Mouse (Mus musculus) ovary, postnatal 10 days (tissue): ENCODE data around the gene Rock2.
"Not testable (repeated sequence)": the region's sequence is repeated elsewhere in the genome, so short reads cannot be mapped to it uniquely, and the experiment has no call there.

Experiments
- DNase-seq: peaks from one replicate; pipeline ENCODE4 v3.0.0; 2022; ENCODE audit warnings: low spot score

Gene Rock2

GRCm38 (mm10) chr12:17000628-17001027 is 105.9 kb downstream of the Rock2 start:
- DNase-seq, result no peak

- DNase-seq, result no peak
Observed at GRCm38 (mm10) chr12:17001211-17001610, 106.5 kb downstream of the Rock2 start.

GRCm38 (mm10) chr12:17009466-17009865 is 114.8 kb downstream of the Rock2 start:
- no peak for DNase-seq

GRCm38 (mm10) chr12:17011100-17011870 is 116.6 kb downstream of the Rock2 start, which contains the start of gene 2410004P03Rik:
Gene 2410004P03Rik (minus strand): TSS chr12:17011727.
- peak; percentile 65 for DNase-seq

GRCm38 (mm10) chr12:17012067-17012899 is 117.6 kb downstream of the Rock2 start:
- DNase-seq, result no peak

GRCm38 (mm10) chr12:17015711-17016110 is 121.0 kb downstream of the Rock2 start:
- DNase-seq, result no peak

- DNase-seq, result no peak
Observed at GRCm38 (mm10) chr12:17018468-17018867, 123.8 kb downstream of the Rock2 start.

- not testable (repeated sequence) for DNase-seq
Observed at GRCm38 (mm10) chr12:17021125-17021524, 126.4 kb downstream of the Rock2 start.

- DNase-seq, result no peak
Observed at GRCm38 (mm10) chr12:17022145-17022544, 127.5 kb downstream of the Rock2 start.

- DNase-seq, result no peak
Observed at GRCm38 (mm10) chr12:17024554-17025110, 129.9 kb downstream of the Rock2 start.

GRCm38 (mm10) chr12:17032694-17033463 is 138.2 kb downstream of the Rock2 start:
- peak; percentile 54 for DNase-seq

- DNase-seq, result no peak
Observed at GRCm38 (mm10) chr12:17033464-17033841, 138.8 kb downstream of the Rock2 start.

- no peak for DNase-seq
Observed at GRCm38 (mm10) chr12:17034671-17035070, 140.0 kb downstream of the Rock2 start.

GRCm38 (mm10) chr12:17035128-17035527 is 140.4 kb downstream of the Rock2 start:
- no peak for DNase-seq

- no peak for DNase-seq
Observed at GRCm38 (mm10) chr12:17036532-17036931, 141.8 kb downstream of the Rock2 start.

GRCm38 (mm10) chr12:17037053-17037610 is 142.4 kb downstream of the Rock2 start:
- no peak for DNase-seq
